Mouse (Mus musculus) MEL (cell line): ENCODE data around the gene Itgam.
"Not testable (repeated sequence)": the region's sequence is repeated elsewhere in the genome, so short reads cannot be mapped to it uniquely, and the experiment has no call there.

Experiments
- CTCF ChIP-seq, 3 experiments: IDR thresholded peaks in 2 of 3; conservative IDR thresholded peaks in 1 of 3; 2 replicates each; pipeline ENCODE4 v1.5.1; 2011 to 2012; ENCODE audit warnings: low read length in 3 of 3, low read depth in 2 of 3, mild to moderate bottlenecking in 2 of 3, improper control_type of control experiment in 1 of 3, inconsistent platforms in 1 of 3, mixed read lengths in 1 of 3, moderate library complexity in 1 of 3; ENCODE audit not compliant: control insufficient read depth in 1 of 3, insufficient read depth in 1 of 3, poor library complexity in 1 of 3, severe bottlenecking in 1 of 3
- GATA1 ChIP-seq: IDR thresholded peaks from 2 replicates; pipeline ENCODE4 v1.6.1; 2011; ENCODE audit warnings: low read depth, low read length, improper control_type of control experiment
- KAT2A ChIP-seq: conservative IDR thresholded peaks from 2 replicates; pipeline ENCODE4 v1.6.1; 2012; ENCODE audit warnings: low read depth, low read length, improper control_type of control experiment, inconsistent platforms
- MAZ ChIP-seq: IDR thresholded peaks from 2 replicates; pipeline ENCODE4 v1.6.1; 2012; ENCODE audit warnings: low read depth, mild to moderate bottlenecking, inconsistent platforms, low read length, improper control_type of control experiment
- POLR2A ChIP-seq, 2 experiments: IDR thresholded peaks; 2 replicates each; pipeline ENCODE4 v1.6.1; 2011 to 2012; ENCODE audit warnings: low read length in 2 of 2, mild to moderate bottlenecking in 2 of 2, control low read depth in 1 of 2, improper control_type of control experiment in 1 of 2, low read depth in 1 of 2, moderate library complexity in 1 of 2; ENCODE audit not compliant: control insufficient read depth in 1 of 2, insufficient read depth in 1 of 2, poor library complexity in 1 of 2
- POLR2AphosphoS5 ChIP-seq: IDR thresholded peaks from 2 replicates; pipeline ENCODE4 v1.6.1; 2012; ENCODE audit warnings: low read depth, borderline replicate concordance, mild to moderate bottlenecking, inconsistent platforms, low read length, moderate library complexity, mixed read lengths
- TAL1 ChIP-seq: IDR thresholded peaks from 2 replicates; pipeline ENCODE4 v1.6.1; 2012; ENCODE audit warnings: mild to moderate bottlenecking, inconsistent platforms, low read length, moderate library complexity, mixed read lengths
- USF1 ChIP-seq: IDR thresholded peaks from 2 replicates; pipeline ENCODE4 v1.6.1; 2014; ENCODE audit warnings: low read depth, mild to moderate bottlenecking, inconsistent platforms, low read length, improper control_type of control experiment, moderate library complexity
- ZC3H11A ChIP-seq: IDR thresholded peaks from 2 replicates; pipeline ENCODE4 v1.6.1; 2012; ENCODE audit warnings: low read depth, mild to moderate bottlenecking, inconsistent platforms, low read length, improper control_type of control experiment
- ZNF384 ChIP-seq: IDR thresholded peaks from 2 replicates; pipeline ENCODE4 v1.6.1; 2012; ENCODE audit warnings: low read depth, mild to moderate bottlenecking, inconsistent platforms, low read length, improper control_type of control experiment

DNA sequence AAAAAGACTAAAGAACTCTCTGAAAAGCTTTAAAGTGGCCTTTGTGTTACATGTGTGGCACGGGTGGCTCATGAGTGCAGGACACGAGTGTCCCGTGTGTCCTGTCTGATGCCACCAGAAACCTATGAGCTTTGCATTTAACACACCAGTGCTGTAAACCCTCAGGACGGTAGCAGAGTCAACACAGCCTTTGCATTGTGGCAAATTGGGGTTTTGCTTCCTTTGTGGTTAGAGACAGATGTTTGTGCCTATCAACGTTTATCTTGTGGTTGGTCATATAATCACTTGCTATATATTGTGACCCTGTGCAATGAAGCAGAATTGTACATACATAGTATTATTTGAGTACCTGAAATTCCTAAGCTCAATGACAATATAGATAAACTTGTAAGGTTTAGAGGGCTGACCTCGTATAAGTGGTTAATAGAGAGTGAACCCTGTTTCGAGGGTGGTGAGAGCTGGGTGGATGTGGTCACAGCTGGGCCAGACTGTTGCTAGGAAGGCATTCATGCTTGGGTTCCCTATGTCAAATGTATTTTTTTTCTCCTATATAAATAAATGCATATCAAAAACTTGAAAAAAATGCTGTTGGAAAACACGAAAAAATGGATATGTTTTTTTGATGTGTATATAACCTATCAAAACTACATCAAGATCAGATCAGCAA lies 96.4 kb downstream of the Itgam start:
- not testable (repeated sequence) for TF ChIP-seq MAZ; ZNF384; USF1; CTCF (IDR thresholded peaks at IDR 0.05 in 2 of 3, conservative IDR thresholded peaks at IDR 0.05 in 1 of 3; ENCODE audit: control insufficient read depth in 1 of 3, insufficient read depth in 1 of 3, low read depth in 2 of 3, low read length in 3 of 3, poor library complexity in 1 of 3, severe bottlenecking in 1 of 3); POLR2A (IDR thresholded peaks at IDR 0.05; ENCODE audit: control insufficient read depth in 1 of 2, insufficient read depth in 1 of 2, low read depth in 1 of 2, low read length in 2 of 2, poor library complexity in 1 of 2); ZC3H11A; GATA1; TAL1; KAT2A; POLR2AphosphoS5
